Comparison of ENCODE assay signal across 9 mouse cellular contexts in the genomic region with DNA sequence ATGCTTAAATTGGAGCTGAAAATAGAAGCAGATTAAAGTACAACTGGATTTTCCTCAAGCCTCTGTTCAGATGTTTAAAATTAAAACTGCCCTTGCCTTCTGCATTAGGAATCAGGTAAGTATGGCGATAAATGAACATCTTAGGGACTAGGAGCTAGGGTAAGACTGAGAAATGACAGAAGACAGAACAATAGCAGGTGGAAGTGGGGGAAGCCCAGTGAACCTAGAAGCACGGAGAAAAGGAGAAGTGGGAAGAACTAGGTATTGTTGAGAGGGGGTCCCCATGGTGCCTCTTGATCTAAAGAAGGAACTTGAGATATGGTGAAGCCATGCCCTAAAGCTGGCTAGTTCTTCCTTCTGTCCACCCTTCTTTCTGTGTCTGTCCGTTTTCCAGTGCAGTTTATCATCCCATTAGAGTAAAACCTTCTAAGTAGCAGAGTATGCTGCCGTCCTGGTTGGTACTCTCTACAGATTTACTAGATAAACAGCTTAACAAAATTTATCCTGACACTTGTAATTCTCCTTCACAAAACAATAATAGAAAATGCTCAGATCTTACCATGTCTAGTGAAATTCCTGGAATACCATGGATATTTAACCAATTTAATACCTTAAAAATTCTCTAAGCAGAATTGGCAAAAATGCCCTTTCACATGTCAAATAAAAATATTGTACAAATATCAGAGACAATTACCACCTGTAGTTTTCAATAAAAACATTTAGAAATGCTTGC.
"Had no signal": no experiment of that assay in that cellular context is flagged by ENCODE, and none has a peak within 500 bp of the region (broad histone marks: within the 10 kb centered on the region; RNA-seq: fewer than 3 reads in every experiment).

No protein-coding gene starts in this region.

- H3K36me3 ChIP-seq: liver, embryonic 15.5 days; midbrain, embryonic 12.5 days had no signal

- H3K4me2 ChIP-seq: limb, embryonic 12.5 days; liver, embryonic 15.5 days; midbrain, embryonic 12.5 days had no signal

- H3K27ac ChIP-seq: limb, embryonic 12.5 days; liver, embryonic 15.5 days; macrophage; midbrain, embryonic 12.5 days; stomach, postnatal 0 days had no signal

- H3K27me3 ChIP-seq: limb, embryonic 12.5 days; liver, embryonic 15.5 days had no signal

- ATAC-seq: intestine, postnatal 0 days; lung, postnatal 0 days had no signal

- H3K9ac ChIP-seq: limb, embryonic 12.5 days; liver, embryonic 15.5 days; midbrain, embryonic 12.5 days had no signal

- H3K9me3 ChIP-seq: limb, embryonic 12.5 days; liver, embryonic 15.5 days; midbrain, embryonic 12.5 days had no signal

- H3K4me1 ChIP-seq: limb, embryonic 12.5 days; liver, embryonic 15.5 days had no signal

- DNase-seq: layer of hippocampus, adult 9-11 months; layer of hippocampus, postnatal 36 days had no signal

- H3K4me3 ChIP-seq: limb, embryonic 12.5 days; liver, embryonic 15.5 days; midbrain, embryonic 12.5 days had no signal
